Mouse (Mus musculus) G1E (cell line): Measurements from ENCODE around the gene Mtcl1. TPM values are rescaled to one million over a fixed set of nuclear protein-coding genes. Genes with fewer than 3 reads are reported as not detected.

Experiments used
- ATAC-seq: 2 replicates; pipeline ENCODE4 v1.8.0; 2016; ENCODE audit warnings: mild to moderate bottlenecking; ENCODE audit not compliant: insufficient number of reproducible peaks, poor library complexity, low FRiP score, severe bottlenecking; ENCODE audit errors: extremely low read depth
- DNase-seq: peaks from one replicate; pipeline ENCODE4 v3.0.0; 2012; ENCODE audit warnings: low spot score
- H3K27me3 ChIP-seq: 2 replicates; pipeline ENCODE4 v1.6.1; 2012; ENCODE audit warnings: mild to moderate bottlenecking, low read length, inconsistent platforms; ENCODE audit not compliant: insufficient read depth
- H3K36me3 ChIP-seq: replicated peaks from 2 replicates; pipeline ENCODE3; 2012; ENCODE audit warnings: mild to moderate bottlenecking, inconsistent platforms
- H3K4me1 ChIP-seq: 2 replicates; pipeline ENCODE4 v1.6.1; 2012; ENCODE audit warnings: low read depth, low read length, inconsistent platforms, mixed read lengths; ENCODE audit not compliant: insufficient read depth
- H3K4me3 ChIP-seq: 2 replicates; pipeline ENCODE4 v1.5.1; 2012; ENCODE audit warnings: low read depth, mild to moderate bottlenecking, inconsistent platforms, low read length, moderate library complexity, mixed read lengths
- H3K9me3 ChIP-seq: replicated peaks from 2 replicates; pipeline ENCODE4 v1.6.1; 2012; ENCODE audit warnings: inconsistent platforms
- CTCF ChIP-seq: IDR thresholded peaks from 2 replicates; pipeline ENCODE4 v1.5.1; 2012; ENCODE audit warnings: low read depth, low read length, inconsistent platforms, mixed read lengths
- GATA1 ChIP-seq: IDR thresholded peaks from 2 replicates; pipeline ENCODE4 v1.6.1; 2012; ENCODE audit warnings: borderline replicate concordance, low read length, inconsistent platforms, mixed read lengths
- GATA2 ChIP-seq: IDR thresholded peaks from 2 replicates; pipeline ENCODE4 v1.6.1; 2012; ENCODE audit warnings: low read depth, low read length, inconsistent platforms, borderline replicate concordance
- POLR2AphosphoS5 ChIP-seq: IDR thresholded peaks from 2 replicates; pipeline ENCODE4 v1.6.1; 2012; ENCODE audit warnings: low read depth, low read length, inconsistent platforms; ENCODE audit not compliant: insufficient replicate concordance
- TAL1 ChIP-seq: conservative IDR thresholded peaks from 2 replicates; pipeline ENCODE4 v1.6.1; 2012; ENCODE audit warnings: low read depth, low read length, inconsistent platforms, mixed read lengths
- polyA plus RNA-seq: library from polyadenylated mRNA; stranded (reverse); fragments of >175 nt; gene quantifications from 2 replicates; pipeline ENCODE4 v1.2.3, GENCODE M21; 2012
- total RNA-seq, 2 experiments: library from RNA; stranded (forward) in 1 of 2; stranded (reverse) in 1 of 2; fragments of 200-1000 nt in 1 of 2; fragments of >200 nt in 1 of 2; fragmentation: Nextera tagmentation in 1 of 2; gene quantifications; 2 replicates each; pipeline ENCODE4 v1.2.3; 2014 to 2017

Gene Mtcl1
- total and polyA plus RNA-seq, 3 experiments, result 0.11 TPM; not detected in 2

DNA sequence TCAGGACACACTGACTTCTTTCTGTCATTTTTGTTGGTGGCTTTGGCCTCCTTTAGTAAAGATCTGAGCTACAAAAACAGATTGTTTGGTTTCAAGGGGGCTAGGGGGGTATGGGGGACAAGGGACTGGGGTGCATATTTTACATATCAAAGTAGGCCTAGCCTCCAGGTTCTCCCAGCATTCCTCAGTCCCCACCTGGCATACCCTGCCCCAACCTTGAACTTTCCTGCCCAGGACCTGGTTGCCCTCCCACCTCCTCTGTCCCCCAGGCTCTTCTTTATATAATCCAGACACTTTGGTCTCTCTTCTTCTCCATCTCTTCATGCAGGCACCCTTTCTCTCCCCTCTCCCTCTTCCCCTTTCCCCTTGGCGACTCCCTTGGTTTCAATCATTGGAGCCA is 23.7 kb upstream of the Mtcl1 start:
- peaks cover 26% of the 10 kb centered on the region for H3K9me3 ChIP-seq
- ATAC-seq, result no peak

DNA sequence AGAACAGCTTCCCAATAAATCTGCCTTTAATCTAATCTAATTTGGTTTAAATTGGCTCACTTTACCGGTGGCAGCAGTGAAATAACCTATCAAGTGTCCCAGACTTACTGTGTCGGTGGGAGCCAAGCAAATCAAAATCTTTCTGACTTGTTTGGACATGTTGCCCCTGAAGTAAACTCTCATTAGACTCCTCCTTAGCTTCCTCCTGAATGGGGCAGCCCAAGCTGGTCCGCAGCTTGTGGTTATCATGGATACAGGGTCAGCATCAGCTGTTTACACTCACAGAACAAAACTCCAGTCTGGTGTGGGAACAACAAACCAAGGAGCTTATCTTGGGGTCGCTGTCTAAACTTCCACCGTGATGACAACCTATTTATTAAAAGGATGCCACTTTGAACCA is 22.2 kb upstream of the Mtcl1 start:
- no peak overlapping the region for H3K4me3 ChIP-seq
- H3K9me3 ChIP-seq, result peaks cover 28% of the 10 kb centered on the region
- ATAC-seq (no peak), DNase-seq (no peak)
- no peaks in the 10 kb centered on the region for H3K36me3 ChIP-seq
- no peaks in the 10 kb centered on the region for H3K4me1 ChIP-seq
- no peaks in the 10 kb centered on the region for H3K27me3 ChIP-seq
- TF ChIP-seq CTCF (no peak), GATA1 (no peak), POLR2AphosphoS5 (no peak), GATA2 (no peak), TAL1 (no peak)

More for the DNA sequence above, 23.7 kb upstream of the Mtcl1 start:
- H3K27me3 ChIP-seq, result no peaks in the 10 kb centered on the region
- H3K36me3 ChIP-seq, result no peaks in the 10 kb centered on the region
- TF ChIP-seq CTCF, result no peak
- no peak for TF ChIP-seq POLR2AphosphoS5
- TF ChIP-seq GATA2, result no peak
- no peak for TF ChIP-seq GATA1
- no peak for TF ChIP-seq TAL1
- no peaks in the 10 kb centered on the region for H3K4me1 ChIP-seq
- no peak overlapping the region for H3K4me3 ChIP-seq
- no peak for DNase-seq

DNA sequence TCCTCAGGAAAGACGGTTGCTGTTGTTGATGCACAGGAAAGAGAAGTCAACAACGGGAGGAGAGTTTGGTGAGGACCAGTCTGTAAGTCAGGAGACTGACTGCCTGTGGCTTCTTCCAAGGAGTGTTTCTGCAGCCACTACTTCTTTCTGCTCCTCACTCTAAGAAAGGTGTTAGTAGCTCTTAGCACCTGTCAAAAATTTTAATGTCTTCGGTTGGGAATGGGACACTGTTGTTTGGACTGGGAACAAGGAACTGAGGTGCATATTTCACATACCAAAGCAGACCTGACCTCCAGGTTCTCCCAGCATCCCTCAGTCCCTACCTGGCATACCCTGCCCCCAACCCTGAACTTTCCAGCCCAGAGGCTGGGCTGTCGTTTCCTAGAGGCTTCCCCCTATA is 21.7 kb upstream of the Mtcl1 start:
- no peak for TF ChIP-seq CTCF
- TF ChIP-seq GATA1, result no peak
- TF ChIP-seq POLR2AphosphoS5, result no peak
- no peak for TF ChIP-seq GATA2
- TF ChIP-seq TAL1, result no peak

GRCm38 (mm10) chr17:66470020-66470419 is 20.5 kb upstream of the Mtcl1 start:
- DNase-seq, result no peak
- TF ChIP-seq CTCF, result no peak
- TF ChIP-seq GATA1, result no peak
- no peak for TF ChIP-seq TAL1
- TF ChIP-seq POLR2AphosphoS5, result no peak
- TF ChIP-seq GATA2, result no peak
- H3K27me3 ChIP-seq, result no peaks in the 10 kb centered on the region
- peaks cover 22% of the 10 kb centered on the region for H3K9me3 ChIP-seq
- no peaks in the 10 kb centered on the region for H3K4me1 ChIP-seq
- H3K4me3 ChIP-seq, result no peak overlapping the region
- ATAC-seq, result no peak
- H3K36me3 ChIP-seq, result no peaks in the 10 kb centered on the region

More for the DNA sequence above, 21.7 kb upstream of the Mtcl1 start:
- no peaks in the 10 kb centered on the region for H3K36me3 ChIP-seq
- H3K9me3 ChIP-seq, result peaks cover 27% of the 10 kb centered on the region
- no peak for ATAC-seq
- no peak overlapping the region for H3K4me3 ChIP-seq
- H3K27me3 ChIP-seq, result no peaks in the 10 kb centered on the region
- no peaks in the 10 kb centered on the region for H3K4me1 ChIP-seq
- DNase-seq, result no peak

DNA sequence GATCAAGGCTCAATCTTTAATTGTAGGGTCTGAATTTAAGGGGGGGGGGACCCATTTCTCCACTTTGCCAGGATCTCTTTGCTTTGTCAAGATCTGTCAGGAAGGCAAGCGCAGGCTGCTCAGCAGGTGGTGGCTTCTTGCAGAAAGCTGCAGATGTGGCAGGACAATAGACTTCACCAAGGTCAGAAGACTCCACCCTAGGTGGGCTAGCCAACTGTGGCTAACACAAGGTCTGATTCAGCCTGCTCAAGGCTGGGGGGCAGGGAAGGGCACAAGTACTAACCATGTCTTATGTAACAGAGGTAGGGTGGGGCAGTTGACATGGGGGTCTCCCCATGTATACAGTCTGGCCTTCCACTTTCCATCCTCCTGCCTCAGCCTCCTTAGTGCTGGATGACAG is 7.7 kb upstream of the Mtcl1 start:
- no peak for DNase-seq
- no peak for ATAC-seq

DNA sequence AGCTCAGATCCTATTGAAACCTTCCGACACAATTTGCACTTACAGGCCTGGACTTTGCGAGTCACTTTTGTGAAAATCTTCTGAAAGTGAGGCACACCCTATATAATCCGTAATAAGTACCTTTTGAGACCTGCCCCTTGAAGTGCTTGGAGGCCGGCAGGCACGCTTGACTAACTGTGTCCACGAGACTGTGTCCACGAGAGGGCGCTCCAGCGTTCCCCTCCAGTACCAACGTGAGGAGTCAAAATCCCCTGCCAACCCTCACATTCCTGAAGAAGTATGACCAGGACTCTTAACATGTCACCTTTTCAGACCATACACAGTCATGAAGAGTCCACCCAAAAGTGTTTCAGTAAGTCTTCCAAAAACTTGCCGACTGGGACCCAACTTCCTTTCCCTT is 1.6 kb upstream of the Mtcl1 start:
- Histone ChIP-seq H3K27me3 (no peaks in the 10 kb centered on the region), H3K4me1 (no peaks in the 10 kb centered on the region), H3K9me3 (peaks cover 70% of the 10 kb centered on the region), H3K4me3 (no peak overlapping the region), H3K36me3 (no peaks in the 10 kb centered on the region)
- TF ChIP-seq GATA1 (no peak), TAL1 (no peak)
- DNase-seq (no peak), ATAC-seq (no peak)

More for the DNA sequence above, 7.7 kb upstream of the Mtcl1 start:
- Histone ChIP-seq H3K36me3 (no peaks in the 10 kb centered on the region), H3K27me3 (no peaks in the 10 kb centered on the region), H3K4me1 (no peaks in the 10 kb centered on the region), H3K9me3 (peaks cover 39% of the 10 kb centered on the region), H3K4me3 (no peak overlapping the region)
- TF ChIP-seq GATA2 (no peak), GATA1 (no peak), POLR2AphosphoS5 (no peak), TAL1 (no peak), CTCF (no peak)
